Mouse (Mus musculus): ENCODE measurements around the gene Lrrc8c. TPM values are rescaled to one million over a fixed set of nuclear protein-coding genes. Genes with fewer than 3 reads are reported as not detected.

Gene Lrrc8c
- total and polyA plus RNA-seq, 3 experiments, result 10.1 to 70.0 (median 50.6) TPM

- H3K4me1 ChIP-seq (ENCODE audit: insufficient read depth, low read depth, low read length), result peaks cover 8% of the 10 kb centered on the region
- no peak for DNase-seq (ENCODE audit: low spot score)
- no peak overlapping the region for H3K4me3 ChIP-seq (ENCODE audit: low read depth, low read length)
- no peaks in the 10 kb centered on the region for H3K36me3 ChIP-seq (replicated peaks)
- H3K9me3 ChIP-seq (replicated peaks), result no peaks in the 10 kb centered on the region
- no peak for ATAC-seq (ENCODE audit: extremely low read depth, insufficient number of reproducible peaks, low FRiP score, poor library complexity, severe bottlenecking)
- H3K27me3 ChIP-seq (ENCODE audit: insufficient read depth, low read length), result peaks cover 32% of the 10 kb centered on the region
- TF ChIP-seq CTCF (IDR thresholded peaks at IDR 0.05; ENCODE audit: low read depth, low read length), result no peak
- TF ChIP-seq POLR2AphosphoS5 (IDR thresholded peaks at IDR 0.05; ENCODE audit: insufficient replicate concordance, low read depth, low read length), result no peak
- no peak for TF ChIP-seq TAL1 (conservative IDR thresholded peaks at IDR 0.05; ENCODE audit: low read depth, low read length)
- TF ChIP-seq GATA1 (IDR thresholded peaks at IDR 0.05; ENCODE audit: borderline replicate concordance, low read length), result no peak
- TF ChIP-seq GATA2 (IDR thresholded peaks at IDR 0.05; ENCODE audit: borderline replicate concordance, low read depth, low read length), result no peak
These were observed 106.4 kb downstream of the Lrrc8c start for GRCm38 (mm10) chr5:105625504-105626150.

GRCm38 (mm10) chr5:105626355-105626754 lies 107.2 kb downstream of the Lrrc8c start:
- TF ChIP-seq POLR2AphosphoS5 (IDR thresholded peaks at IDR 0.05; ENCODE audit: insufficient replicate concordance, low read depth, low read length), result no peak
- no peak for TF ChIP-seq CTCF (IDR thresholded peaks at IDR 0.05; ENCODE audit: low read depth, low read length)
- Histone ChIP-seq H3K27me3 (ENCODE audit: insufficient read depth, low read length) (peaks cover 28% of the 10 kb centered on the region), H3K4me1 (ENCODE audit: insufficient read depth, low read depth, low read length) (peaks cover 8% of the 10 kb centered on the region), H3K36me3 (replicated peaks) (no peaks in the 10 kb centered on the region), H3K4me3 (ENCODE audit: low read depth, low read length) (no peak overlapping the region), H3K9me3 (replicated peaks) (no peaks in the 10 kb centered on the region)
- DNase-seq (ENCODE audit: low spot score) (no peak), ATAC-seq (ENCODE audit: extremely low read depth, insufficient number of reproducible peaks, low FRiP score, poor library complexity, severe bottlenecking) (no peak)

- no peak for ATAC-seq (ENCODE audit: extremely low read depth, insufficient number of reproducible peaks, low FRiP score, poor library complexity, severe bottlenecking)
- DNase-seq (ENCODE audit: low spot score), result no peak
- H3K27me3 ChIP-seq (ENCODE audit: insufficient read depth, low read length), result peaks cover 23% of the 10 kb centered on the region
- H3K36me3 ChIP-seq (replicated peaks), result no peaks in the 10 kb centered on the region
- H3K4me3 ChIP-seq (ENCODE audit: low read depth, low read length), result no peak overlapping the region
- TF ChIP-seq POLR2AphosphoS5 (IDR thresholded peaks at IDR 0.05; ENCODE audit: insufficient replicate concordance, low read depth, low read length) (no peak), GATA2 (IDR thresholded peaks at IDR 0.05; ENCODE audit: borderline replicate concordance, low read depth, low read length) (no peak)
- H3K4me1 ChIP-seq (ENCODE audit: insufficient read depth, low read depth, low read length), result peaks cover 8% of the 10 kb centered on the region
- H3K9me3 ChIP-seq (replicated peaks), result no peaks in the 10 kb centered on the region
These were observed 107.9 kb downstream of the Lrrc8c start for GRCm38 (mm10) chr5:105627093-105627492.

GRCm38 (mm10) chr5:105629955-105630354 lies 110.8 kb downstream of the Lrrc8c start:
- Histone ChIP-seq H3K4me3 (ENCODE audit: low read depth, low read length) (no peak overlapping the region), H3K36me3 (replicated peaks) (no peaks in the 10 kb centered on the region), H3K4me1 (ENCODE audit: insufficient read depth, low read depth, low read length) (peaks cover 8% of the 10 kb centered on the region), H3K27me3 (ENCODE audit: insufficient read depth, low read length) (peaks cover 25% of the 10 kb centered on the region), H3K9me3 (replicated peaks) (no peaks in the 10 kb centered on the region)
- ATAC-seq (ENCODE audit: extremely low read depth, insufficient number of reproducible peaks, low FRiP score, poor library complexity, severe bottlenecking) (no peak), DNase-seq (ENCODE audit: low spot score) (no peak)
- TF ChIP-seq GATA2 (IDR thresholded peaks at IDR 0.05; ENCODE audit: borderline replicate concordance, low read depth, low read length) (no peak), TAL1 (conservative IDR thresholded peaks at IDR 0.05; ENCODE audit: low read depth, low read length) (no peak)

- Histone ChIP-seq H3K9me3 (replicated peaks) (no peaks in the 10 kb centered on the region), H3K27me3 (ENCODE audit: insufficient read depth, low read length) (peaks cover 26% of the 10 kb centered on the region), H3K36me3 (replicated peaks) (no peaks in the 10 kb centered on the region), H3K4me3 (ENCODE audit: low read depth, low read length) (no peak overlapping the region), H3K4me1 (ENCODE audit: insufficient read depth, low read depth, low read length) (peaks cover 3% of the 10 kb centered on the region)
- DNase-seq (ENCODE audit: low spot score) (no peak), ATAC-seq (ENCODE audit: extremely low read depth, insufficient number of reproducible peaks, low FRiP score, poor library complexity, severe bottlenecking) (no peak)
- TF ChIP-seq CTCF (IDR thresholded peaks at IDR 0.05; ENCODE audit: low read depth, low read length) (no peak), GATA1 (IDR thresholded peaks at IDR 0.05; ENCODE audit: borderline replicate concordance, low read length) (no peak)
These were observed 112.9 kb downstream of the Lrrc8c start for GRCm38 (mm10) chr5:105632066-105632465.

- Histone ChIP-seq H3K27me3 (ENCODE audit: insufficient read depth, low read length) (peaks cover 34% of the 10 kb centered on the region), H3K36me3 (replicated peaks) (no peaks in the 10 kb centered on the region), H3K4me3 (ENCODE audit: low read depth, low read length) (no peak overlapping the region), H3K4me1 (ENCODE audit: insufficient read depth, low read depth, low read length) (no peaks in the 10 kb centered on the region; the same call in 1 of the 2 replicates), H3K9me3 (replicated peaks) (no peaks in the 10 kb centered on the region)
- DNase-seq (ENCODE audit: low spot score), result no peak
- TF ChIP-seq GATA1 (IDR thresholded peaks at IDR 0.05; ENCODE audit: borderline replicate concordance, low read length) (no peak), TAL1 (conservative IDR thresholded peaks at IDR 0.05; ENCODE audit: low read depth, low read length) (no peak), POLR2AphosphoS5 (IDR thresholded peaks at IDR 0.05; ENCODE audit: insufficient replicate concordance, low read depth, low read length) (no peak), CTCF (IDR thresholded peaks at IDR 0.05; ENCODE audit: low read depth, low read length) (no peak), GATA2 (IDR thresholded peaks at IDR 0.05; ENCODE audit: borderline replicate concordance, low read depth, low read length) (no peak)
- no peak for ATAC-seq (ENCODE audit: extremely low read depth, insufficient number of reproducible peaks, low FRiP score, poor library complexity, severe bottlenecking)
These were observed 116.4 kb downstream of the Lrrc8c start for GRCm38 (mm10) chr5:105635576-105635975.

Measured in G1E (cell line).